Mouse (Mus musculus) heart, postnatal 10 days (tissue): ENCODE results near the gene Bpi. TPM values are rescaled to one million over a fixed set of nuclear protein-coding genes. Genes with fewer than 3 reads are reported as not detected.
A peak's percentile ranks its signal among the peaks of the same experiment; 100 is the strongest.

Experiments
- DNase-seq, 2 experiments: peaks; one replicate each; pipeline ENCODE4 v3.0.0; 2021
- intact Hi-C: fragments of 180-260 bp; cut with DNase I; formaldehyde crosslinking; loops from one replicate; pipeline ENCODE4 v1.15.1; 2025
- total RNA-seq, 2 experiments: library from RNA; stranded (reverse); gene quantifications; 2 replicates each; pipeline ENCODE4 v1.2.3; 2021

Gene Bpi
- total RNA-seq, 2 experiments from 2014 or later = not detected

GRCm38 (mm10) chr2:158241126-158241738, 16.7 kb upstream of the Bpi start:
- DNase-seq = no peak
- intact Hi-C loops = no loop called here

GRCm38 (mm10) chr2:158242170-158242896, 15.6 kb upstream of the Bpi start:
- peak in 1 of 2 experiments; percentile 59 for DNase-seq
- intact Hi-C loops = no loop called here

DNA sequence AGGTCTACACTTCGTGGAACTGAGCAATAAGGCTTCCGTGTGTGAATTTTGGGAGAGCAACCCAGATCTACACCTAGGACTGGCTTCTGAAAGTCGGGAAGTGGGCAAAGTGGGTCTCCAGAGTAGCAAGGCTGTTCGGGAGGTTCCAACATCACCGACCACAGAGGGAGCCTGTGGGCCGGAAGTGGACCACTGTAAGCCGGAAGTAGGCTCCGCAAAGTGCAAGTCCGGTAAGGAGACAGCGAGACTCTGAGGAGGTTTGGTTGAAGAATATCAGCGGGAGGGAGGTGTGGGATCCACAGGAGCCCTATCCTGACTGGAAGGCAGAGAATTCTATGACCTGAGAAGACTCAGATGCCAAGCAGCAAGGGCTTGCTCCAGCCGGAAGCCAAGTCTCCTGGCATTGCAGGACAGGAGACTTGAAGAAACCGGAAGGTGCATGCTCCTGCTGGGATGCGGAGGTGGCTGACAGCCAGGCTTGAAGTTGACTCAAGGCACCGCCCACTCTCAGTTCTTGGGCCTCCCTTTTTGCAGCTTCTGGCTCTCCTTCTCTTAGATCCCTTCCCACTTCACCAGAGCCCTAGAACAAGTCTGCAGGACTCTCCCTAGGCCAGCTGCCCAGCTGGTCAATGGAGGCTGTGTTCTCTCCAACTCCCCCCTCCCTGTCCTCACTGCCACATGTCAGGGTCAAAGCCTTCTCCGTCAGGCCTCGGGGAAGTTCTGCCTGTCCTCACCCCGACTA, 14.6 kb upstream of the Bpi start:
- DNase-seq = peak; percentile 68
- intact Hi-C loops = no loop called here

GRCm38 (mm10) chr2:158245072-158245817, 12.6 kb upstream of the Bpi start:
- intact Hi-C loops = no loop called here
- DNase-seq = no peak

- intact Hi-C loops = no loop called here
- no peak for DNase-seq
These were observed 10.0 kb upstream of the Bpi start for GRCm38 (mm10) chr2:158247852-158248251.

- intact Hi-C loops = no loop called here
- peak; percentile 75 to 76 for DNase-seq
These were observed 9.6 kb upstream of the Bpi start for GRCm38 (mm10) chr2:158248318-158248717.

- DNase-seq = no peak
- intact Hi-C loops = no loop called here
These were observed 7.3 kb upstream of the Bpi start for GRCm38 (mm10) chr2:158250558-158250957.

DNA sequence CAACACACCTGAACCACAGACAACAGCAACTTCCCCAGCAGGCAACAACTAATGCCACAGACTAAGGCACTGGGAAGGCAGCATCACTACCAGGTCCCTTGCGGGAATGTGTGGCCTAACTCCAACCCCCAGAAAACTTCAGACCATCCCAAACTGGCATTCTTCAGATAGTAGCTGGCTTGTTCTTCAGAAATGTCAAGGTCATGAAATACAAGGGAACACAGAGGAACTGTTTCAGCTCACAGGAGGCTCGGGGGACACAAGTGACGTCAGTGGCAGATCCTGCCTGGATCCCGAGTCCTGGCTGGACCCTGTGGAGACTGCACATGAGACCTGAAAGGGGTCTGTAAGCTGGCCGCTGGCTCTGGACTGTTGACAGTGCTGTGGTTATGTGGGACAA, 4.1 kb upstream of the Bpi start:
- no peak for DNase-seq
- intact Hi-C loops = no loop called here

DNA sequence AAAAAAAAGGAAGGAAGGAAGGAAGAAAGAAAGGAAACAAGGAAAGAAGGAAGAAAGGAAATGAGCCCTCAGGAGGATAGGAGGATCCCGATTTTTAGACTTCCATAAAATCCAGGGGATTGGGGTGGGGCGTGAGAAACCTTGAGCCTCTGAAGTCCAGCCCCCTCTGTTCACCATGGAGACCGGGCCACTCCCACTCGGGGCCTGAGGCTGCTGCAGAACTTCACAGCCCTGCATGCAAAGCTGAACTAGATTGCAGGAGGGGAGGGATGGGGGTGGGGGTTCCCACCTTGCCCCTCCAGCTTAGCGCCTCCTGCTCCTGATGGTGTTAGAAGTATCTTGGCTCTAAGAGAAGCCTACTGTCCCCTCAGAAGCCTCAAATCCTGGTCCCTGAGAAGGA, 1.0 kb upstream of the Bpi start:
- intact Hi-C loops = no loop called here
- peak; percentile 46 to 52 for DNase-seq

DNA sequence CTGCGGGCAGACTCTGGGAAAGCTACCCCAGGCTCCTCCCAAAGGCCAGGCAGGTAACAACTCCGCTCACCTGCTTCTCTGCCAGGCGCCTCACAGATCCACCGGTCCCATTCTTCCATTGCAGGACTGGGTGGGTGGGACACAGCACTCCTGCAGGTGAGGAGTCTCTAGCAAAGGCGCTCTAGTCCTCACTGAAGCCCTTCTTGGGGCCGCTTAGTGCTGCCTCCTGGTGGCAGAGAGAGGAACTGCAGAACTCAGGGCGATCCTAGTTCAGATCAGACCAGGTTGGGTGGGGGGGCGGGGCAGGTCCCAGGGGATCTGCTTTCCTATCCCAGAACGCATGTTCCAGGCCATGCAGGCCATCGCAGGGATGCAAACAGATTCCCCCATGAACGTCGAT, 887 bp downstream of the Bpi start:
- DNase-seq = peak; percentile 66 to 82
- intact Hi-C loops = loop anchor here (1.0 kb wide), 1 partner anchor 50 kb away; no protein-coding TSS in a partner anchor

- no peak for DNase-seq
These were observed 1.6 kb downstream of the Bpi start for GRCm38 (mm10) chr2:158259498-158259897.

DNA sequence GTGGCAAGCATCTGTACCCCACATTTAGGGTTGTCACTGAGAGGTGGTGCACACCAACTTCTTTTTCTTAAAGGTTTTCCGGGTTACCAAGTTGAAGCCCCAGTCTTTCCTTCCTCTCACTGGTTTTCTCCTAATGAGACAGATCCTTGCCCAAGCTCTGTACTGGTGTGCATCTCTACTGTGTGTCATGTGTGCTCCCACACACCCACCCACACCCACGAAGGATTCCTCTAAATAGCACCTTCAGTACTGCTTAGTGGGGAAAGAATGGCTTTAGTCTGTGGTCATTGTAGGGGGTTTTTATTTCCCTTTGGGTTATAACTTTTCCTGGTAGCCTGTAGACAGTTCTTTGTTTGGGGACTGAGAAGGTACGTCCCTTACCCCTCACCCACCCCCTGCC, 7.0 kb downstream of the Bpi start:
- intact Hi-C loops = no loop called here
- no peak for DNase-seq

More at GRCm38 (mm10) chr2:158259498-158259897, 1.6 kb downstream of the Bpi start:
- intact Hi-C loops = no loop called here

DNA sequence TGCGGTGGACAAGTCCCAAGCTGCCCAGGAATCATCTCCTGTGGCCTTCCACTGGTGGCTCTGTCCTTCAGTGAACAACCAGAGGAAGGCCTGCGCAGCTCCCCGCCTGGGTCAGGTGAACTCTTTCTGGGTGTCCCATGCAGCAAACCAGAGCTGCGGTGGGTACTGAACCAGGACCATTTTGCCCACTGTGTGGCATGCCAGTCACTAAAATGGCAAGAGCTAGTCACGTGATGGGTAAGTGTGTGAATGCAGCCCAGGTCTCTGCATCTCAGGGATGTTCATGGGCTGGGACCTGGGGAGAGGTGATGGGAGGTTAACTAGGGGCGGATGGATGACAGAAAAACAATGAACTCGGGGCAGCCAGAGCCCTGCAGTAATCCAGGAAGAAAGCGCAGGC, 12.1 kb downstream of the Bpi start:
- no peak for DNase-seq
- intact Hi-C loops = no loop called here

- no peak for DNase-seq
These were observed 15.8 kb downstream of the Bpi start for GRCm38 (mm10) chr2:158273646-158274045.

DNA sequence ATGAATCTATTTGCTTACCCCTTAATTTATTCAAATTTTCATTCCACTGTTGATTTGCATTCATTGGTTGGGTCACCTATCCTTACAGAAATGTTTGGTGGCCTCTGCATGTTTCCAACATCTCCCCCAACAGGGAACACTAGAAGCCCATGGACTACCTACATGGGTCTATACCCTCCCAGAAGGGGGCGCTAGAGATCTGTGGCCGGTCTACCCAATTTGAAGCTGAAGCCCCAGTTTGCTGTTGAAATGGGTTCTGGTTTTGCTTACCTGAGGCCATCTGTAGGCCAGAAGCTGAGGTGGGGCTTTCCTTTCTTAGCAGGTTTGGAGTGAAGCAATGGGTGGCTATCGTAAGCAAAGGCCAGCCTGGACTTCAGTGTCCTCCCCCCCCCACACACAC, 17.5 kb downstream of the Bpi start:
- no peak for DNase-seq
- intact Hi-C loops = no loop called here

More at GRCm38 (mm10) chr2:158273646-158274045, 15.8 kb downstream of the Bpi start:
- intact Hi-C loops = no loop called here

- no peak for DNase-seq
- intact Hi-C loops = no loop called here
These were observed 17.9 kb downstream of the Bpi start for GRCm38 (mm10) chr2:158275811-158276210.

- DNase-seq = no peak
- intact Hi-C loops = no loop called here
These were observed 18.6 kb downstream of the Bpi start for GRCm38 (mm10) chr2:158276451-158276850.

GRCm38 (mm10) chr2:158276878-158277277, 19.0 kb downstream of the Bpi start:
- DNase-seq = no peak
- intact Hi-C loops = no loop called here

DNA sequence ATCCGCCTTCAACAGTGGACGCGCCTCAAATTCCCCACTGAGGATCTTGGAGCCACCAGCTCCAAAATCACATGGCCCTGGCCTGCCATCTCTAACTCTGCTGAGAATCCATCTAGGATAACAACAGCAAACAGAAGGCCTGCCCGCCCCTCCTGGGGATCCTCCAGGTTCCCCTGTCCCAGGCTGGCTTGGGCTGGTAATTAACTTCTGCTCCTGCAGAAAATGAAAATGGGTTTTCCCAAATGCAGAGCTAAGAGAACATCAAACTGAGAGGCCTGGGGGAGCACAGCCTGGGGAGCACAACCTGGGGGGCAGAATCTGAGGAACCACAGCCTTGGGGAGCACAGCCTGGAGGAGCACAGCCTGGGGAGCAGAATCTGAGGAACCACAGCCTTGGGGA, 21.8 kb downstream of the Bpi start:
- DNase-seq = no peak
- intact Hi-C loops = loop anchor here (5.0 kb wide), 1 partner anchor 63 kb away; no protein-coding TSS in a partner anchor

DNA sequence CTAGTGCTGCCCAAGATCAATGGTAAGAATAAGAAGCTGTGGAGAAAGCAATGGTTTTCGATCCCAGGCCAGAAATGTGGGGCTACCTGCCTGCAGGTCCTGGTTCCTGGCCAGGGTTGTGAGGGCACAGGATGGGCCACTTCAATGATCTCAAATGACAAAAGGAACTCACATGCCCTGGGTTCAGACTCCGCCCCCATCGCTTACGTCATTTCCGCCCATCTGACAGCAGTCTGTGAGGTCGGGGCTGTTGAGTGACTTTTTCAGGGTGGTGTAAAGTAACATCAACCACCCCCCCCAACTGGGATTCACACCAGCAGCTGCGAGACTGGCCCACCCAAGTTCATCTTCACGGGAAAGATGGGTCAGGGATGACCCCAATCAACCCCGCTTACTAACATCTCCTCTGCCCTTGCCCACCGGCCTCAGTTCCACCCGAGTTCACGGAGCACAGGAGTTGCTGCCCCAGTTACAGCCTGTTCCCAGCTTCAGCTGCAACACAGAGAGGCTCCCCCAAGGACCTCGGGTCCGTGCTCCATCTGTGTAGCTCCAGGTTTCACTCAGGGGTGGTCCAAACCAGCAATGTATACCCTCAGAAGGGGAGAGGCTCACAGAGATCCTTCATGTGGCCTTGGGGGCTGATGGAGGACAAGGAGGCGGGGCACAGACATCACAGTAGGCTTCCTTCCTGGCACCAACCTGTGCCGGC, 23.8 kb downstream of the Bpi start:
- no peak for DNase-seq
- intact Hi-C loops = loop anchor here (5.0 kb wide), 1 partner anchor 61 kb away; no protein-coding TSS in a partner anchor
